Mouse (Mus musculus) embryonic facial prominence, embryonic 15.5 days (tissue): ENCODE results near the gene Zfp831. TPM values are rescaled to one million over a fixed set of nuclear protein-coding genes. Genes with fewer than 3 reads are reported as not detected.

Source experiments
- ATAC-seq: fragments of 200-750 bp; cut with Nextera tagmentation; 2 replicates; pipeline ENCODE4 v1.8.0; 2017; ENCODE audit warnings: low read depth, moderate TSS enrichment; ENCODE audit not compliant: insufficient number of reproducible peaks, low FRiP score, low TSS enrichment
- H3K27ac ChIP-seq: fragments of 300-500 bp; sonication (generic); replicated peaks from 2 replicates; pipeline ENCODE4 v1.5.1; 2015; ENCODE audit warnings: mild to moderate bottlenecking, inconsistent platforms
- H3K27me3 ChIP-seq: fragments of 300-500 bp; sonication (generic); 2 replicates; pipeline ENCODE4 v1.6.1; 2015; ENCODE audit warnings: inconsistent platforms
- H3K36me3 ChIP-seq: fragments of 300-500 bp; sonication (generic); 2 replicates; pipeline ENCODE4 v1.6.1; 2015; ENCODE audit warnings: mild to moderate bottlenecking, inconsistent platforms
- H3K4me1 ChIP-seq: fragments of 300-500 bp; sonication (generic); 2 replicates; pipeline ENCODE4 v1.6.1; 2015; ENCODE audit warnings: inconsistent platforms
- H3K4me2 ChIP-seq: fragments of 300-500 bp; sonication (generic); replicated peaks from 2 replicates; pipeline ENCODE4 v1.6.1; 2015; ENCODE audit warnings: mild to moderate bottlenecking, inconsistent platforms
- H3K4me3 ChIP-seq: fragments of 300-500 bp; sonication (generic); replicated peaks from 2 replicates; pipeline ENCODE4 v1.5.1; 2015; ENCODE audit warnings: mild to moderate bottlenecking, inconsistent platforms
- H3K9ac ChIP-seq: fragments of 300-500 bp; sonication (generic); 2 replicates; pipeline ENCODE4 v1.6.1; 2015; ENCODE audit warnings: inconsistent platforms
- H3K9me3 ChIP-seq: fragments of 300-500 bp; sonication (generic); replicated peaks from 2 replicates; pipeline ENCODE4 v1.6.1; 2016; ENCODE audit warnings: inconsistent platforms
- WGBS: fragments of 180-500 bp; shearing (Covaris S2); methylation state at CpG from one replicate; pipeline ENCODE4 v1.1.7; 2015; 5-methylcytosine and 5-hydroxymethylcytosine counted together
- polyA plus RNA-seq: library from polyadenylated mRNA; unstranded; fragments of >200 nt; fragmentation: Nextera tagmentation; extraction: Ambion mirVana; gene quantifications from 2 replicates; pipeline ENCODE4 v1.2.1, GENCODE M21; 2015

Zfp831 gene
- polyA plus RNA-seq, 1 experiment from 2014 or later = 0.04 TPM

DNA sequence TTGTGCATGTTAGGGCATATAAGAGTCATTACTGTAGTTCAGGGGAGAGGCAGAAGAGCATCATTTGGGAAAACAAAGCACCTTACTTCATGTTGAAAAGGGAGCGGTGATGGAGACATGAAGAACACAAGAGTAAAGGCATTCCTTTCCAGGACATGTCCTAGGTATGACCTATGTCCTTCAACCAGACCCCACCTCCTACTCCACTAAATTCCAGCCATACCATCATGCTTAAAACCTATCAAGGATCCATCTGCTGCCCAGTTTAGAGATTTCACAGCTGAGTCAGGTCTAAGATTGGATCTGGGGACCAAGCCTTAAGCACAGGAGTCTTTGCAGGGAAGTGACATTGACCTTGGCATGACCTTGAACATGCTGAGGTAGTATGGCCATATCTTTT lies 91.9 kb downstream of the Zfp831 start:
- Histone ChIP-seq H3K36me3 (no peaks in the 10 kb centered on the region), H3K27ac (no peak overlapping the region), H3K4me1 (no peaks in the 10 kb centered on the region), H3K9ac (no peak overlapping the region), H3K4me3 (no peak overlapping the region), H3K4me2 (no peak overlapping the region), H3K27me3 (no peaks in the 10 kb centered on the region), H3K9me3 (no peaks in the 10 kb centered on the region)
- no peak for ATAC-seq
- 100% methylated on average over 1 of the region's 1 CpGs for WGBS

GRCm38 (mm10) chr2:174747182-174747581 lies 103.8 kb downstream of the Zfp831 start:
- Histone ChIP-seq H3K36me3 (no peaks in the 10 kb centered on the region), H3K9me3 (no peaks in the 10 kb centered on the region), H3K9ac (no peak overlapping the region), H3K4me1 (peaks cover 7% of the 10 kb centered on the region), H3K27me3 (no peaks in the 10 kb centered on the region), H3K27ac (no peak overlapping the region), H3K4me2 (no peak overlapping the region), H3K4me3 (no peak overlapping the region)
- ATAC-seq = no peak
- 91% methylated on average over 1 of the region's 1 CpGs for WGBS

GRCm38 (mm10) chr2:174748381-174748780 lies 105.0 kb downstream of the Zfp831 start:
- H3K4me2 ChIP-seq = no peak overlapping the region
- 76% methylated on average over 8 of the region's 8 CpGs for WGBS
- no peak overlapping the region for H3K4me3 ChIP-seq
- H3K9me3 ChIP-seq = no peaks in the 10 kb centered on the region
- H3K4me1 ChIP-seq = peaks cover 7% of the 10 kb centered on the region
- H3K27ac ChIP-seq = no peak overlapping the region
- no peaks in the 10 kb centered on the region for H3K36me3 ChIP-seq
- H3K9ac ChIP-seq = no peak overlapping the region
- no peak for ATAC-seq
- no peaks in the 10 kb centered on the region for H3K27me3 ChIP-seq

DNA sequence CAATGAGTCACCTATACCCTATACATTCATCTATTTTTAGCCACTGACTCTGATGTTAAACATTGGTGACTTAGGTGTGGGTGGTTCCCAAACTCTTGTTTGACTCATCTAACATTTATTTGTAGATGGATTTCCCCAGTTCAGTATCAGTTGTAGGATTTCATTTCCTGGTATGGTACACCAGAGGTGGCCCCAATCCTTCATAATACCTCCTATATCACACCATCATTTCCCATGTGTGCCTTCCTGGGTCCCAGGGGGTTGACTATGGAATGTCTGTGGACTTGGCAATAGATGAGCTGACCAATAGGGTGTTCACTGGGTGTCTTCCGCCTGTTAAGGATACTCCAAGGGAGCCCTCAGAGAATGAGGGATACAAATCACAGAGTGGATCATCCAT lies 109.9 kb downstream of the Zfp831 start:
- Histone ChIP-seq H3K36me3 (no peaks in the 10 kb centered on the region), H3K9me3 (no peaks in the 10 kb centered on the region), H3K27me3 (no peaks in the 10 kb centered on the region), H3K9ac (no peak overlapping the region), H3K27ac (no peak overlapping the region), H3K4me3 (no peak overlapping the region), H3K4me1 (peaks cover 7% of the 10 kb centered on the region), H3K4me2 (no peak overlapping the region)
- WGBS = 86% methylated on average over 1 of the region's 1 CpGs
- ATAC-seq = no peak

DNA sequence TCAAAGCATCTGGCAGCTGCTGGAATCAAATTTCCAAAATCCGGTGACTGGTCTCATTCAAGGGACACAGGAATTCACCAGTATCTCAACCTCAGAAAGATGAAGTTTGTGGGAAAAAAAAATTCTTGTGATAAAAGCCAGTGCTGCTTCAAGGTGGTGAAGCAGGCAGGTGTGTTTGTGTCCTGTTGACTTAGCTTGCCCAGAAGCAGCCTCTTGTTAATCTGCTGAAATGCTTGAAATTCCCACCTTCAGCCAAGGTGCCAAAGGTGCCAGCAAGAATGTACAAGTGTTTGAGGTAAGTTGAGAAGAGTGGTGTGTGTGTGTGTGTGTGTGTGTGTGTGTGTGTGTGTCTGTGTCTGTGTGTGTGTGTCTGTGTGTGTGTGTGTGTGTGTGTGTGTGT lies 110.9 kb downstream of the Zfp831 start:
- H3K27ac ChIP-seq = no peak overlapping the region
- H3K4me2 ChIP-seq = no peak overlapping the region
- H3K27me3 ChIP-seq = no peaks in the 10 kb centered on the region
- H3K4me3 ChIP-seq = no peak overlapping the region
- no peak overlapping the region for H3K9ac ChIP-seq
- no peaks in the 10 kb centered on the region for H3K9me3 ChIP-seq
- ATAC-seq = no peak
- peaks cover under 1% of the 10 kb centered on the region for H3K4me1 ChIP-seq
- no peaks in the 10 kb centered on the region for H3K36me3 ChIP-seq
- 29% methylated on average over 1 of the region's 1 CpGs for WGBS

- no peak overlapping the region for H3K4me2 ChIP-seq
- no peak for ATAC-seq
- peaks cover 20% of the 10 kb centered on the region for H3K4me1 ChIP-seq
- no peak overlapping the region for H3K4me3 ChIP-seq
- H3K27me3 ChIP-seq = 0 out of 2 replicates have a peak, but pooled peaks cover 4% of the 10 kb centered on the region
- no peaks in the 10 kb centered on the region for H3K36me3 ChIP-seq
- H3K27ac ChIP-seq = no peak overlapping the region
- no peaks in the 10 kb centered on the region for H3K9me3 ChIP-seq
- 87% methylated on average over 4 of the region's 4 CpGs for WGBS
- no peak overlapping the region for H3K9ac ChIP-seq
Observed at GRCm38 (mm10) chr2:174759189-174759588, 115.9 kb downstream of the Zfp831 start.

Other genes with a start within 250 kb of the Zfp831 start
- gene Nelfcd, start 227.7 kb upstream of the Zfp831 start, polyA plus RNA-seq = 116 and 118 TPM in 2 replicates
- 215 and 224 TPM in 2 replicates for gene Ctsz, start 204.5 kb upstream of the Zfp831 start, polyA plus RNA-seq
- 0.83 and 1.1 TPM in 2 replicates for gene Tubb1, start 192.8 kb upstream of the Zfp831 start, polyA plus RNA-seq
- 730 and 783 TPM in 2 replicates for gene Atp5e, start 179.4 kb upstream of the Zfp831 start, polyA plus RNA-seq
- gene Prelid3b, start 170.5 kb upstream of the Zfp831 start, polyA plus RNA-seq = 109 and 111 TPM in 2 replicates
- gene Edn3, start 117.1 kb downstream of the Zfp831 start, polyA plus RNA-seq = 15.3 and 16.4 TPM in 2 replicates